Mouse (Mus musculus): ENCODE measurements around the gene Cd276. TPM values are rescaled to one million over a fixed set of nuclear protein-coding genes. Genes with fewer than 3 reads are reported as not detected.

The Cd276 gene
- polyA plus RNA-seq, 1 experiment from 2014 or later: 57.3 TPM

- no peaks in the 10 kb centered on the region for H3K9me3 ChIP-seq
- no peak overlapping the region for H3K27ac ChIP-seq
- H3K4me3 ChIP-seq: no peak overlapping the region
- H3K4me2 ChIP-seq (replicated peaks): no peak overlapping the region
- no peak overlapping the region; the same call in 1 of the 2 replicates for H3K9ac ChIP-seq
- 37% methylated on average over 4 of the region's 4 CpGs for WGBS
- H3K36me3 ChIP-seq: no peaks in the 10 kb centered on the region
- H3K27me3 ChIP-seq: no peaks in the 10 kb centered on the region
- H3K4me1 ChIP-seq: peaks cover 25% of the 10 kb centered on the region
- ATAC-seq (ENCODE audit: insufficient number of reproducible peaks, insufficient read depth, low FRiP score, low TSS enrichment): no peak
Observed at GRCm38 (mm10) chr9:58548897-58549296, 6.3 kb downstream of the Cd276 start.

GRCm38 (mm10) chr9:58546630-58547360 lies 8.4 kb downstream of the Cd276 start:
- 77% methylated on average over 11 of the region's 11 CpGs for WGBS
- Histone ChIP-seq H3K4me2 (replicated peaks) (no peak overlapping the region), H3K9me3 (no peaks in the 10 kb centered on the region), H3K4me1 (peaks cover 21% of the 10 kb centered on the region), H3K27me3 (no peaks in the 10 kb centered on the region), H3K9ac (no peak overlapping the region), H3K4me3 (no peak overlapping the region), H3K36me3 (no peaks in the 10 kb centered on the region), H3K27ac (no peak overlapping the region)
- ATAC-seq (ENCODE audit: insufficient number of reproducible peaks, insufficient read depth, low FRiP score, low TSS enrichment): no peak

GRCm38 (mm10) chr9:58545428-58545827 lies 9.8 kb downstream of the Cd276 start:
- Histone ChIP-seq H3K27ac (no peak overlapping the region), H3K9me3 (no peaks in the 10 kb centered on the region), H3K4me3 (no peak overlapping the region), H3K4me1 (peaks cover 22% of the 10 kb centered on the region), H3K4me2 (replicated peaks) (no peak overlapping the region), H3K9ac (no peak overlapping the region), H3K27me3 (no peaks in the 10 kb centered on the region), H3K36me3 (no peaks in the 10 kb centered on the region)
- ATAC-seq (ENCODE audit: insufficient number of reproducible peaks, insufficient read depth, low FRiP score, low TSS enrichment): no peak
- WGBS: 55% methylated on average over 6 of the region's 6 CpGs

- Histone ChIP-seq H3K4me1 (peaks cover 22% of the 10 kb centered on the region), H3K4me3 (no peak overlapping the region), H3K27ac (no peak overlapping the region), H3K4me2 (replicated peaks) (no peak overlapping the region), H3K27me3 (no peaks in the 10 kb centered on the region), H3K9me3 (no peaks in the 10 kb centered on the region), H3K36me3 (no peaks in the 10 kb centered on the region), H3K9ac (no peak overlapping the region)
- no peak for ATAC-seq (ENCODE audit: insufficient number of reproducible peaks, insufficient read depth, low FRiP score, low TSS enrichment)
- 62% methylated on average over 4 of the region's 4 CpGs for WGBS
Observed at GRCm38 (mm10) chr9:58544879-58545324, 10.3 kb downstream of the Cd276 start.

- Histone ChIP-seq H3K9me3 (no peaks in the 10 kb centered on the region), H3K36me3 (peaks cover 17% of the 10 kb centered on the region), H3K27me3 (no peaks in the 10 kb centered on the region), H3K27ac (no peak overlapping the region), H3K4me3 (no peak overlapping the region), H3K9ac (no peak overlapping the region), H3K4me1 (peaks cover 12% of the 10 kb centered on the region), H3K4me2 (replicated peaks) (no peak overlapping the region)
- ATAC-seq (ENCODE audit: insufficient number of reproducible peaks, insufficient read depth, low FRiP score, low TSS enrichment): no peak
- 63% methylated on average over 6 of the region's 6 CpGs for WGBS
Observed at GRCm38 (mm10) chr9:58541895-58542338, 13.3 kb downstream of the Cd276 start.

- Histone ChIP-seq H3K27me3 (no peaks in the 10 kb centered on the region), H3K9me3 (no peaks in the 10 kb centered on the region), H3K9ac (no peak overlapping the region), H3K27ac (no peak overlapping the region), H3K4me3 (no peak overlapping the region), H3K4me2 (replicated peaks) (no peak overlapping the region), H3K36me3 (peaks cover 29% of the 10 kb centered on the region), H3K4me1 (peaks cover 11% of the 10 kb centered on the region)
- WGBS: 49% methylated on average over 5 of the region's 5 CpGs
- no peak; the same call in 1 of the 2 replicates for ATAC-seq (ENCODE audit: insufficient number of reproducible peaks, insufficient read depth, low FRiP score, low TSS enrichment)
Observed at GRCm38 (mm10) chr9:58539886-58540285, 15.4 kb downstream of the Cd276 start.

GRCm38 (mm10) chr9:58537774-58538173 lies 17.5 kb downstream of the Cd276 start:
- Histone ChIP-seq H3K9ac (no peak overlapping the region), H3K9me3 (no peaks in the 10 kb centered on the region), H3K4me2 (replicated peaks) (no peak overlapping the region), H3K27ac (no peak overlapping the region), H3K36me3 (peaks cover 44% of the 10 kb centered on the region), H3K4me1 (peaks cover 10% of the 10 kb centered on the region; the same call in 1 of the 2 replicates), H3K4me3 (no peak overlapping the region), H3K27me3 (no peaks in the 10 kb centered on the region)
- WGBS: 84% methylated on average over 3 of the region's 3 CpGs
- ATAC-seq (ENCODE audit: insufficient number of reproducible peaks, insufficient read depth, low FRiP score, low TSS enrichment): no peak

GRCm38 (mm10) chr9:58535447-58536134 lies 19.6 kb downstream of the Cd276 start:
- Histone ChIP-seq H3K9ac (no peak overlapping the region), H3K27me3 (no peaks in the 10 kb centered on the region), H3K4me2 (replicated peaks) (no peak overlapping the region), H3K36me3 (peaks cover 57% of the 10 kb centered on the region), H3K4me3 (no peak overlapping the region), H3K27ac (no peak overlapping the region), H3K4me1 (0 out of 2 replicates have a peak, but pooled peaks cover 2% of the 10 kb centered on the region), H3K9me3 (no peaks in the 10 kb centered on the region)
- ATAC-seq (ENCODE audit: insufficient number of reproducible peaks, insufficient read depth, low FRiP score, low TSS enrichment): 0 out of 2 replicates have a peak, but pooled peaks have one; percentile 14
- WGBS: 80% methylated on average over 20 of the region's 20 CpGs

GRCm38 (mm10) chr9:58534766-58535165 lies 20.5 kb downstream of the Cd276 start:
- Histone ChIP-seq H3K27ac (no peak overlapping the region), H3K27me3 (no peaks in the 10 kb centered on the region), H3K9ac (no peak overlapping the region), H3K9me3 (no peaks in the 10 kb centered on the region), H3K4me3 (no peak overlapping the region), H3K4me1 (0 out of 2 replicates have a peak, but pooled peaks cover 2% of the 10 kb centered on the region), H3K36me3 (peaks cover 62% of the 10 kb centered on the region), H3K4me2 (replicated peaks) (no peak overlapping the region)
- ATAC-seq (ENCODE audit: insufficient number of reproducible peaks, insufficient read depth, low FRiP score, low TSS enrichment): no peak
- whole genome bisulfite sequencing: 45% methylated on average over 1 of the region's 1 CpGs

- no peak overlapping the region for H3K9ac ChIP-seq
- H3K27ac ChIP-seq: no peak overlapping the region
- no peaks in the 10 kb centered on the region for H3K9me3 ChIP-seq
- no peak for ATAC-seq (ENCODE audit: insufficient number of reproducible peaks, insufficient read depth, low FRiP score, low TSS enrichment)
- H3K4me3 ChIP-seq: no peak overlapping the region
- H3K27me3 ChIP-seq: no peaks in the 10 kb centered on the region
- 0 out of 2 replicates have a peak, but pooled peaks cover 2% of the 10 kb centered on the region for H3K4me1 ChIP-seq
- peaks cover 55% of the 10 kb centered on the region for H3K36me3 ChIP-seq
- WGBS: 92% methylated on average over 6 of the region's 6 CpGs
- H3K4me2 ChIP-seq (replicated peaks): no peak overlapping the region
Observed at GRCm38 (mm10) chr9:58533322-58533721, 21.9 kb downstream of the Cd276 start.

- 91% methylated on average over 4 of the region's 4 CpGs for WGBS
- Histone ChIP-seq H3K9me3 (no peaks in the 10 kb centered on the region), H3K4me2 (replicated peaks) (no peak overlapping the region), H3K36me3 (peaks cover 57% of the 10 kb centered on the region), H3K9ac (no peak overlapping the region), H3K27me3 (no peaks in the 10 kb centered on the region), H3K27ac (no peak overlapping the region), H3K4me3 (no peak overlapping the region), H3K4me1 (0 out of 2 replicates have a peak, but pooled peaks cover 2% of the 10 kb centered on the region)
- ATAC-seq (ENCODE audit: insufficient number of reproducible peaks, insufficient read depth, low FRiP score, low TSS enrichment): no peak
Observed at GRCm38 (mm10) chr9:58532236-58532635, 23.0 kb downstream of the Cd276 start.

GRCm38 (mm10) chr9:58530407-58530806 lies 24.8 kb downstream of the Cd276 start:
- H3K4me1 ChIP-seq: no peaks in the 10 kb centered on the region
- H3K27ac ChIP-seq: no peak overlapping the region
- H3K9me3 ChIP-seq: no peaks in the 10 kb centered on the region
- H3K4me2 ChIP-seq (replicated peaks): no peak overlapping the region
- ATAC-seq (ENCODE audit: insufficient number of reproducible peaks, insufficient read depth, low FRiP score, low TSS enrichment): no peak
- peaks cover 61% of the 10 kb centered on the region for H3K36me3 ChIP-seq
- H3K4me3 ChIP-seq: no peak overlapping the region
- H3K27me3 ChIP-seq: no peaks in the 10 kb centered on the region
- no peak overlapping the region for H3K9ac ChIP-seq
- 83% methylated on average over 13 of the region's 13 CpGs for WGBS

Data from embryonic facial prominence, embryonic 12.5 days (tissue).